Mouse (Mus musculus) heart, embryonic 16.5 days (tissue): ENCODE data around the gene Sele. TPM values are rescaled to one million over a fixed set of nuclear protein-coding genes. Genes with fewer than 3 reads are reported as not detected.

Source experiments
- ATAC-seq: fragments of 200-750 bp; cut with Nextera tagmentation; replicated peaks from 2 replicates; pipeline ENCODE4 v1.8.0; 2017; ENCODE audit warnings: moderate number of reproducible peaks; ENCODE audit not compliant: insufficient read depth, low FRiP score; ENCODE audit errors: extremely low read depth
- H3K27ac ChIP-seq: fragments of 300-500 bp; sonication (generic); 2 replicates; pipeline ENCODE4 v1.5.1; 2014; ENCODE audit warnings: mild to moderate bottlenecking, low read length, control low read depth, moderate library complexity
- H3K27me3 ChIP-seq: fragments of 300-500 bp; sonication (generic); 2 replicates; pipeline ENCODE4 v1.6.1; 2014; ENCODE audit warnings: low read length, mixed read lengths; ENCODE audit not compliant: control insufficient read depth, insufficient read depth
- H3K36me3 ChIP-seq: fragments of 300-500 bp; sonication (generic); 2 replicates; pipeline ENCODE4 v1.6.1; 2014; ENCODE audit not compliant: control insufficient read depth, insufficient read depth
- H3K4me1 ChIP-seq: fragments of 300-500 bp; sonication (generic); 2 replicates; pipeline ENCODE4 v1.6.1; 2014; ENCODE audit warnings: low read length, mixed read lengths; ENCODE audit not compliant: control insufficient read depth, insufficient read depth
- H3K4me2 ChIP-seq: fragments of 300-500 bp; sonication (generic); 2 replicates; pipeline ENCODE4 v1.6.1; 2014; ENCODE audit warnings: low read depth, mild to moderate bottlenecking, control low read depth, low read length
- H3K4me3 ChIP-seq: fragments of 300-500 bp; sonication (generic); 2 replicates; pipeline ENCODE4 v1.5.1; 2014; ENCODE audit warnings: mild to moderate bottlenecking, control low read depth, low read length
- H3K9ac ChIP-seq: fragments of 300-500 bp; sonication (generic); 2 replicates; pipeline ENCODE4 v1.6.1; 2014; ENCODE audit warnings: low read length, control low read depth
- H3K9me3 ChIP-seq: fragments of 300-500 bp; sonication (generic); replicated peaks from 2 replicates; pipeline ENCODE4 v1.6.1; 2016; ENCODE audit warnings: low read length; ENCODE audit not compliant: control insufficient read depth
- WGBS: fragments of 180-500 bp; shearing (Covaris S2); extraction: QIAGEN DNeasy Blood & Tissue Kit; methylation state at CpG from one replicate; pipeline ENCODE4 v1.1.7; 2014; 5-methylcytosine and 5-hydroxymethylcytosine counted together
- polyA plus RNA-seq: library from polyadenylated mRNA; unstranded; fragments of >200 nt; fragmentation: Nextera tagmentation; extraction: Ambion mirVana; gene quantifications from 2 replicates; pipeline ENCODE4 v1.2.1, GENCODE M21; 2015

The Sele gene
- polyA plus RNA-seq, 1 experiment from 2014 or later: 2.2 TPM

GRCm38 (mm10) chr1:164075416-164075815, 27.4 kb downstream of the Sele start:
- Histone ChIP-seq H3K4me2 (no peak overlapping the region), H3K9me3 (no peaks in the 10 kb centered on the region), H3K27me3 (no peaks in the 10 kb centered on the region), H3K36me3 (no peaks in the 10 kb centered on the region), H3K27ac (no peak overlapping the region), H3K4me1 (no peaks in the 10 kb centered on the region), H3K4me3 (no peak overlapping the region), H3K9ac (no peak overlapping the region)
- ATAC-seq: no peak
- 92% methylated on average over 1 of the region's 1 CpGs for WGBS

GRCm38 (mm10) chr1:164076441-164076840, 28.4 kb downstream of the Sele start:
- WGBS: 59% methylated on average over 1 of the region's 1 CpGs

DNA sequence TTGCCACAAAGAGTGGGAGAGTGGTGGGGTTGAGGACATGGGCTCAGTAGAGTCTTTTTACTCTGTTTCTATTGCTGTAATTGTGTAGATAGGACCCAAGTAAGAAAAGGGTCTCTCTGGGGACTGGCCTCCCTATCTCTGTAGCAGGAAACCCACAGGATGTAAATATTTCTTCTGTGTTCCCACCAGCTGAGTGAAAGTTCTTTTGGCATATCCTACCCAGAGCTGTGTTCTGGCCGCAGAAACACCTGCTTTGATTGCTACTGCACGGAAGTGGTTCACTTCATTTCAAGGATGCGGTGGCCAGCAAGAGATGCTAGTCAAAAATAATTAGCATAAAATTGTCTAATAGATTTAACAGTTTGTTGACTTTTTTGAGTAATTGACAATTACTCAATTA, 29.0 kb downstream of the Sele start:
- no peak for ATAC-seq
- Histone ChIP-seq H3K9me3 (no peaks in the 10 kb centered on the region), H3K4me2 (no peak overlapping the region), H3K27ac (no peak overlapping the region), H3K4me3 (no peak overlapping the region), H3K27me3 (no peaks in the 10 kb centered on the region), H3K36me3 (no peaks in the 10 kb centered on the region), H3K4me1 (no peaks in the 10 kb centered on the region), H3K9ac (no peak overlapping the region)
- WGBS: 66% methylated on average over 3 of the region's 3 CpGs

More at GRCm38 (mm10) chr1:164076441-164076840, 28.4 kb downstream of the Sele start:
- no peaks in the 10 kb centered on the region for H3K9me3 ChIP-seq
- H3K4me3 ChIP-seq: no peak overlapping the region
- H3K9ac ChIP-seq: no peak overlapping the region
- H3K27me3 ChIP-seq: no peaks in the 10 kb centered on the region
- H3K4me2 ChIP-seq: no peak overlapping the region
- no peak overlapping the region for H3K27ac ChIP-seq
- no peaks in the 10 kb centered on the region for H3K4me1 ChIP-seq
- ATAC-seq: no peak
- H3K36me3 ChIP-seq: no peaks in the 10 kb centered on the region

DNA sequence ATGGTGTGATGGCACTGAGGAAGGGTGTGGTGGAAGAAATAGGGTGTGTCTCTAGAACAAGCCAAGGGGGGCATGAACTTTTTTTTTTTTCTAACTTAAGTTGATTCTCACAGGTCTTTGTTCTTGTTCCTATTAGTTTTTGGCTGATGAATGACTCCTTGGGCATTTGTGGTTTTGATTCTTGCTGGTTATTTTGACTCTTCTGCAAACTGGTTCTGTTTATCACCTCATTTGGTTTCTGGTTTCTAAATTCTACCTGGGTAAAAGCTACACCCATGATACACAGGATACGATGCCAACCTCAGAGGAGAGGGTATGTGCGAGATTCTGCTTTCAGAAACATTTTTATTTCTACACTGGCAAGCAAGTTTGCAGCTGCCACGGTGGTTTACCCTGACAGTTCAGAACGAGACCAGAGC, 30.3 kb downstream of the Sele start:
- no peak overlapping the region for H3K9ac ChIP-seq
- no peaks in the 10 kb centered on the region for H3K27me3 ChIP-seq
- no peak for ATAC-seq
- 71% methylated on average over 4 of the region's 4 CpGs for WGBS
- H3K4me3 ChIP-seq: no peak overlapping the region
- no peaks in the 10 kb centered on the region for H3K4me1 ChIP-seq
- no peaks in the 10 kb centered on the region for H3K36me3 ChIP-seq
- H3K4me2 ChIP-seq: no peak overlapping the region
- no peak overlapping the region for H3K27ac ChIP-seq
- H3K9me3 ChIP-seq: no peaks in the 10 kb centered on the region

DNA sequence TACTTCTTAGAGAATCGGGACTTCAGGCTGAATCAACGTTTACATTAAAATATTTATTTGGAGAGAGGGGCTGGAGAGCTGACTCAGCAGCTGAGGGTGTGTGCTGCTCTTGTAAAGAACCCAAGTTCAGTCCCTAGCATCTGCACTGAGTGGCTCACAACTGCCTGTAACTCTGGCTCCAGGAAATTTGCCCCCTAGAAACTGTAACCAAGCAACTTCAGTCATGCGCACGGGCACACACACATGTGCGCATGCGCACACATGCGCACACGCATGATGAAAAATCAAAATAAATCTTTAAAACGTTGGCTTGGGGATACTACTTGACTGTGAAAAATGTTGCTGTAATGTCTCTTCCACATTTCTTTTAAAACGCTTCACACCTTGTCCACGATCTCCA, 31.1 kb downstream of the Sele start:
- WGBS: 80% methylated on average over 11 of the region's 11 CpGs
- Histone ChIP-seq H3K4me3 (no peak overlapping the region), H3K9me3 (no peaks in the 10 kb centered on the region), H3K36me3 (no peaks in the 10 kb centered on the region), H3K4me2 (no peak overlapping the region), H3K9ac (no peak overlapping the region), H3K27me3 (no peaks in the 10 kb centered on the region), H3K27ac (no peak overlapping the region), H3K4me1 (no peaks in the 10 kb centered on the region)
- ATAC-seq: no peak

- Histone ChIP-seq H3K4me3 (no peak overlapping the region), H3K9me3 (no peaks in the 10 kb centered on the region), H3K9ac (no peak overlapping the region), H3K4me2 (no peak overlapping the region), H3K4me1 (no peaks in the 10 kb centered on the region), H3K36me3 (no peaks in the 10 kb centered on the region), H3K27me3 (no peaks in the 10 kb centered on the region), H3K27ac (no peak overlapping the region)
- ATAC-seq: no peak
- 81% methylated on average over 4 of the region's 4 CpGs for WGBS
Observed at GRCm38 (mm10) chr1:164083046-164083445, 35.0 kb downstream of the Sele start.

DNA sequence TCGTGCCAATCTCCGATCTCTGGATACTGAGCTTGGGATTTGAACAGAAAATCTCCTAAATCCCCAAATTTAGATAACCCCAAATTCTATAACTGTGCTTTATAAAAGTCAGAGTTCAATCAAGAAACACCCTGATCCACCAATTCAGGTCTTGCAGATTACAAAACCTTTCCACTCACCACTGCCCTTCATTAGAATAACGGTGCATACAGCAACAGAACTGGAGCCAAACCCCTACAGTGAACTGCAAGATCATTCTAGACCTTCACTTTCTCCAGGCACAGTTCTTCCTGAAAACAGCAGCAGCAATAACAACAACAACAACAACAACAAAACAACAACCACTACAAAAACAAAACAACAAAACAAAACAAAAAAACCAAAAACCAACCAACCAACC, 38.8 kb downstream of the Sele start:
- Histone ChIP-seq H3K9ac (no peak overlapping the region), H3K9me3 (no peaks in the 10 kb centered on the region), H3K4me1 (no peaks in the 10 kb centered on the region), H3K36me3 (no peaks in the 10 kb centered on the region), H3K27ac (no peak overlapping the region), H3K4me2 (no peak overlapping the region), H3K27me3 (no peaks in the 10 kb centered on the region), H3K4me3 (no peak overlapping the region)
- WGBS: 63% methylated on average over 3 of the region's 3 CpGs
- no peak for ATAC-seq

DNA sequence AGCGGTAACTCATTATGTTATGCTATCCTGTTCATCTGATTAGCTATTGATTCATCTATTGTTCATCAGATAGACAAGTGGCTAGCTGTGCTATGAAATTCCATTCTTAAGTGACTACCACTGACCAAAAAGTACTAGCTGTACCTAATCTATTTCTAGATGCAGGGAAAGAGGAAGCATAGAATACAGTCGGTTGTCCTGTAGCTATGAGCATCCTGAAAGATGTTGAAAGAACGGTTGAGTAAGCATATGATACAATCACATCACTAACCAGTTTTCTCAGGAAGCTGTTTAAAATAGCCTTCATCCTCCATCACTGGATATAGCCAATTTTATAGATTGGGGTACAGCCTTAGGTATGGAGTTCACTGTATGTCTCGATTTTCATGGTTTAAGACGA, 39.8 kb downstream of the Sele start:
- no peak for ATAC-seq
- H3K36me3 ChIP-seq: no peaks in the 10 kb centered on the region
- H3K4me2 ChIP-seq: no peak overlapping the region
- H3K4me1 ChIP-seq: no peaks in the 10 kb centered on the region
- no peaks in the 10 kb centered on the region for H3K27me3 ChIP-seq
- no peak overlapping the region for H3K4me3 ChIP-seq
- no peaks in the 10 kb centered on the region for H3K9me3 ChIP-seq
- 82% methylated on average over 5 of the region's 5 CpGs for WGBS
- no peak overlapping the region for H3K9ac ChIP-seq
- no peak overlapping the region for H3K27ac ChIP-seq

GRCm38 (mm10) chr1:164096780-164097179, 48.7 kb downstream of the Sele start:
- no peaks in the 10 kb centered on the region for H3K9me3 ChIP-seq
- no peak overlapping the region for H3K4me2 ChIP-seq
- no peaks in the 10 kb centered on the region for H3K36me3 ChIP-seq
- 38% methylated on average over 6 of the region's 6 CpGs for WGBS
- no peak overlapping the region for H3K9ac ChIP-seq
- no peak overlapping the region for H3K27ac ChIP-seq
- no peak for ATAC-seq
- no peaks in the 10 kb centered on the region for H3K27me3 ChIP-seq
- no peaks in the 10 kb centered on the region for H3K4me1 ChIP-seq
- no peak overlapping the region for H3K4me3 ChIP-seq

DNA sequence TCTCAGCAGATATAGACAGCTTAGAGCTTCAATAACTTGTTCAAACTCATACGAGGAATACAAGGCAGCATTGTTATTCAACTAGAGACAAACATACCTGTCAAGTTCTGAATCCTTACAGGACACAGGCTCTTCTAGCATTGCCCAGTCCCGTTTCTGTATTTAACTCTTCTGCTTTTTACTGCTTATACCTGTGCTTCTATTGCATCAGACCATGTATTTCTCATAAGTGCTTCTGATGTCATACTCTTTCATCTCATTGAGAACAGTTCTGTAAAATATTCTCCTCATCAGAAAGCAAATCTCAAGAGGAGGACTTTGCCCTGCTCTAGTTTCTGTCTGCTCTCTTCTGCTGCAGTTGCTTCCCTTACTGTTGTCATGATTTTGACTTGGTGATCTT, 49.9 kb downstream of the Sele start:
- no peaks in the 10 kb centered on the region for H3K27me3 ChIP-seq
- H3K9me3 ChIP-seq: no peaks in the 10 kb centered on the region
- no peak overlapping the region for H3K4me3 ChIP-seq
- H3K36me3 ChIP-seq: no peaks in the 10 kb centered on the region
- H3K9ac ChIP-seq: no peak overlapping the region
- H3K27ac ChIP-seq: no peak overlapping the region
- no peak overlapping the region for H3K4me2 ChIP-seq
- no peak for ATAC-seq
- no peaks in the 10 kb centered on the region for H3K4me1 ChIP-seq
- WGBS: 65% methylated on average over 2 of the region's 2 CpGs
